Mouse (Mus musculus) stomach, postnatal 0 days (tissue): ENCODE measurements at regions not wholly inside any gene's neighbourhood (a gene's known extent, or its start where the extent isn't known, plus 50 kb on each side); places are given as distances from the start of the nearest gene placed in this dataset.
"Not testable (repeated sequence)": the region's sequence is repeated elsewhere in the genome, so short reads cannot be mapped to it uniquely, and the experiment has no call there.

ENCODE experiments used
- CTCF ChIP-seq: IDR thresholded peaks from 2 replicates; pipeline ENCODE4 v1.5.1; 2016; ENCODE audit warnings: antibody characterized with exemption, low read depth, mild to moderate bottlenecking, moderate library complexity
- EP300 ChIP-seq: optimal IDR thresholded peaks from 2 replicates; pipeline ENCODE3; 2016; ENCODE audit warnings: antibody characterized with exemption

DNA sequence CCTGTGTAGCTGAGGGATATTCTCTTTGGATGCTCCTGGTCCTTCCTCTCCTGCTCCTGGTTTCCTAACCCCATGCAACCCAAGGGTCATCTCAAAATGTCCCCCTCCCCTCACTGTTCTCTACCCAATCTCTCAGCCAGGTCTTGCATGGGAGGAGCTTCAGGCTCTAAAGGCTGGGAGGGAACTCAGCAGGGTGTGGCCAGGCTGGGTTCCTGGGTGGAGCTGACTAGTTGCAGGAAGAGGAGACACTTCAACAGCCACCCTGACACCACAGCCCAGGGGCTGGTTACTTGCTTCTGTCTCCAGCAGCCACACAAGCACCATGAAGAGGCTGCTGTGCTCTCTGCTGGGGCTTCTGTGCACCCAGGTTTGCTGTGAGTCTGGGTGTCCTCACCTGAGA is 757.9 kb upstream of the Olfr1507 start:
- not testable (repeated sequence) for TF ChIP-seq CTCF, EP300
